ENCODE assay signal across 30 mouse cellular contexts in genomic region chr2:90502738-90503137, GRCm38 (mm10).
DNase-seq lines count a peak whose midpoint lies in the region; ATAC-seq and TF ChIP-seq lines count a peak whose summit lies in the region.
"Had no signal": no experiment of that assay in that cellular context is flagged by ENCODE, and none has a peak within 500 bp of the region (broad histone marks: within the 10 kb centered on the region; RNA-seq: fewer than 3 reads in every experiment).

No protein-coding gene starts in this region.

- H3K4me2 ChIP-seq in liver, embryonic 14.5 days (ENCODE audit: low read depth), result peak overlapping the region; percentile 64
- no peak overlapping the region for H3K4me2 ChIP-seq in forebrain, embryonic 15.5 days (replicated peaks)
- H3K4me2 ChIP-seq: embryonic facial prominence, embryonic 13.5 days; heart, embryonic 15.5 days; hindbrain, embryonic 12.5 days; intestine, embryonic 15.5 days; limb, embryonic 12.5 days; midbrain, embryonic 15.5 days; neural tube, embryonic 15.5 days had no signal

- DNase-seq in liver, adult 2 months (ENCODE audit: extremely low read depth, low read depth, low spot score), result no peak
- no peak for DNase-seq in liver
- no peak for DNase-seq in liver, embryonic 14.5 days (ENCODE audit: low read depth in 3 of 3, low spot score in 3 of 3)
- DNase-seq in cerebellum, adult 2 months, result no peak
- no peak for DNase-seq in lung, postnatal 14 days
- DNase-seq: adrenal gland, adult 2 months; adrenal gland, postnatal 36 days; B cell, adult 2 months; cerebellum, adult 9-10 months; kidney, adult 9 months; kidney, postnatal 10 days; layer of hippocampus, adult 9-11 months; lung, adult 2 months; lung, postnatal 10 days; retina, postnatal 1 day; right cerebral cortex, postnatal 14 days; thymus, postnatal 14 days had no signal

- no peaks in the 10 kb centered on the region for H3K36me3 ChIP-seq in liver, adult 2 months (ENCODE audit: control insufficient read depth, insufficient read depth, low read length)
- H3K36me3 ChIP-seq in erythroblast, embryonic 14.5 days (ENCODE audit: control insufficient read depth), result no peaks in the 10 kb centered on the region
- no peaks in the 10 kb centered on the region for H3K36me3 ChIP-seq in liver, embryonic 14.5 days (replicated peaks; ENCODE audit: control insufficient read depth, insufficient read depth, low read depth)
- H3K36me3 ChIP-seq in forebrain, embryonic 15.5 days, result no peaks in the 10 kb centered on the region
- H3K36me3 ChIP-seq: embryonic facial prominence, embryonic 13.5 days; heart, embryonic 15.5 days; hindbrain, embryonic 12.5 days; intestine, embryonic 15.5 days; limb, embryonic 12.5 days; midbrain, embryonic 15.5 days; neural tube, embryonic 15.5 days had no signal

- H3K4me1 ChIP-seq in liver, adult 2 months (ENCODE audit: control insufficient read depth, insufficient read depth, low read length), result peaks cover 35% of the 10 kb centered on the region
- peaks cover 59% of the 10 kb centered on the region for H3K4me1 ChIP-seq in erythroblast, embryonic 14.5 days (ENCODE audit: control insufficient read depth)
- H3K4me1 ChIP-seq in liver, embryonic 14.5 days (replicated peaks; ENCODE audit: control insufficient read depth in 2 of 2, insufficient read depth in 2 of 2, low read length in 1 of 2), result peaks cover 31 to 40% of the 10 kb centered on the region in 2 experiments
- H3K4me1 ChIP-seq in forebrain, embryonic 15.5 days, result peaks cover 16% of the 10 kb centered on the region
- H3K4me1 ChIP-seq in cerebellum, adult 2 months (ENCODE audit: control insufficient read depth, insufficient read depth, low read length), result peaks cover 62% of the 10 kb centered on the region
- H3K4me1 ChIP-seq: hindbrain, embryonic 12.5 days; limb, embryonic 12.5 days had no signal

- H3K9ac ChIP-seq in liver, adult 2 months (ENCODE audit: low read depth, low read length), result no peak overlapping the region
- peak overlapping the region; percentile 51 for H3K9ac ChIP-seq in liver, embryonic 14.5 days (replicated peaks)
- no peak overlapping the region for H3K9ac ChIP-seq in forebrain, embryonic 15.5 days (replicated peaks)
- H3K9ac ChIP-seq: embryonic facial prominence, embryonic 13.5 days; heart, embryonic 15.5 days; hindbrain, embryonic 12.5 days; intestine, embryonic 15.5 days; limb, embryonic 12.5 days; midbrain, embryonic 15.5 days; neural tube, embryonic 15.5 days had no signal

- no peak for TF ChIP-seq EP300 in liver, embryonic 14.5 days (IDR thresholded peaks at IDR 0.05; ENCODE audit: low read depth)

- TF ChIP-seq POLR2A in liver, adult 2 months (IDR thresholded peaks at IDR 0.05; ENCODE audit: extremely low read depth, insufficient read depth, low read length), result no peak
- no peak for TF ChIP-seq POLR2A in cerebellum, adult 2 months (IDR thresholded peaks at IDR 0.05; ENCODE audit: borderline replicate concordance, insufficient read depth, low read length)

- H3K27ac ChIP-seq in liver, adult 2 months (replicated peaks; ENCODE audit: insufficient read depth, low read depth, low read length), result peak overlapping the region; percentile 73
- H3K27ac ChIP-seq in liver, embryonic 14.5 days, result peak overlapping the region; percentile 91
- no peak overlapping the region for H3K27ac ChIP-seq in forebrain, embryonic 15.5 days (replicated peaks)
- H3K27ac ChIP-seq in cerebellum, adult 2 months (ENCODE audit: insufficient read depth, low read length), result no peak overlapping the region
- H3K27ac ChIP-seq: embryonic facial prominence, embryonic 13.5 days; heart, embryonic 15.5 days; hindbrain, embryonic 12.5 days; hindbrain, postnatal 0 days; intestine, embryonic 15.5 days; left cerebral cortex, adult 2 months; limb, embryonic 12.5 days; midbrain, embryonic 15.5 days; neural tube, embryonic 15.5 days had no signal

- peak; percentile 54; the same call in 1 of the 2 replicates for ATAC-seq in liver, embryonic 14.5 days (ENCODE audit: insufficient read depth)
- ATAC-seq in forebrain, embryonic 15.5 days (replicated peaks), result no peak
- ATAC-seq: activated CD4-positive, CD25-positive, alpha-beta regulatory T cell, adult 4 months; forebrain, embryonic 14.5 days; hindbrain, postnatal 0 days; intestine, embryonic 15.5 days; midbrain, embryonic 15.5 days had no signal

- TF ChIP-seq CTCF in liver, adult 2 months (IDR thresholded peaks at IDR 0.05; ENCODE audit: low read depth, low read length), result no peak
- TF ChIP-seq CTCF in liver, embryonic 14.5 days (IDR thresholded peaks at IDR 0.05; ENCODE audit: low read depth), result no peak
- TF ChIP-seq CTCF in cerebellum, adult 2 months (IDR thresholded peaks at IDR 0.05; ENCODE audit: borderline replicate concordance, insufficient read depth, low read depth, low read length), result no peak

- H3K9me3 ChIP-seq in erythroblast, embryonic 14.5 days (ENCODE audit: control insufficient read depth, low read length), result no peaks in the 10 kb centered on the region
- H3K9me3 ChIP-seq in liver, embryonic 14.5 days (ENCODE audit: control insufficient read depth, low read length), result no peaks in the 10 kb centered on the region
- no peaks in the 10 kb centered on the region for H3K9me3 ChIP-seq in forebrain, embryonic 15.5 days
- H3K9me3 ChIP-seq: embryonic facial prominence, embryonic 13.5 days; heart, embryonic 15.5 days; hindbrain, embryonic 12.5 days; intestine, embryonic 15.5 days; limb, embryonic 12.5 days; midbrain, embryonic 15.5 days; neural tube, embryonic 15.5 days had no signal

- H3K79me2 ChIP-seq in liver, adult 2 months (ENCODE audit: control insufficient read depth, insufficient read depth, low read length), result peaks cover 50% of the 10 kb centered on the region

- no peaks in the 10 kb centered on the region for H3K27me3 ChIP-seq in liver, adult 2 months (ENCODE audit: control insufficient read depth, insufficient read depth, low read length)
- H3K27me3 ChIP-seq in erythroblast, embryonic 14.5 days (ENCODE audit: control insufficient read depth), result no peaks in the 10 kb centered on the region
- no peaks in the 10 kb centered on the region for H3K27me3 ChIP-seq in liver, embryonic 14.5 days (ENCODE audit: control insufficient read depth, insufficient read depth, low read length)
- H3K27me3 ChIP-seq in forebrain, embryonic 15.5 days, result no peaks in the 10 kb centered on the region
- no peaks in the 10 kb centered on the region for H3K27me3 ChIP-seq in cerebellum, adult 2 months (ENCODE audit: control insufficient read depth, insufficient read depth, low read length)
- H3K27me3 ChIP-seq: embryonic facial prominence, embryonic 13.5 days; heart, embryonic 15.5 days; hindbrain, embryonic 12.5 days; intestine, embryonic 15.5 days; midbrain, embryonic 15.5 days; neural tube, embryonic 15.5 days had no signal

- no peak overlapping the region for H3K4me3 ChIP-seq in liver, adult 2 months (ENCODE audit: insufficient read depth, low read depth, low read length)
- H3K4me3 ChIP-seq in erythroblast, embryonic 14.5 days (replicated peaks), result peak overlapping the region; percentile 48
- no peak overlapping the region for H3K4me3 ChIP-seq in liver, embryonic 14.5 days (ENCODE audit: insufficient read depth in 1 of 2, low read depth in 2 of 2, low read length in 2 of 2)
- no peak overlapping the region for H3K4me3 ChIP-seq in forebrain, embryonic 15.5 days
- no peak overlapping the region for H3K4me3 ChIP-seq in cerebellum, adult 2 months (replicated peaks; ENCODE audit: insufficient read depth, low read depth, low read length)
- H3K4me3 ChIP-seq: embryonic facial prominence, embryonic 13.5 days; heart, embryonic 15.5 days; hindbrain, embryonic 12.5 days; intestine, embryonic 15.5 days; left cerebral cortex, adult 2 months; limb, embryonic 12.5 days; midbrain, embryonic 15.5 days; neural tube, embryonic 15.5 days had no signal

Comparison
In these comparisons a context has a peak if more than half of its experiments do, and no peak if none do; other contexts are left out.
1. H3K27ac ChIP-seq: peak in liver, adult 2 months (single experiment) and liver, embryonic 14.5 days (single experiment); none in forebrain, embryonic 15.5 days (single experiment) and cerebellum, adult 2 months (single experiment).